Mouse (Mus musculus): Measurements from ENCODE around the gene Herc1.
"Not testable (repeated sequence)": the region's sequence is repeated elsewhere in the genome, so short reads cannot be mapped to it uniquely, and the experiment has no call there.

Herc1 gene

GRCm38 (mm10) chr9:66349144-66349859, 948 bp upstream of the Herc1 start:
- peak; percentile 62 for DNase-seq

DNA sequence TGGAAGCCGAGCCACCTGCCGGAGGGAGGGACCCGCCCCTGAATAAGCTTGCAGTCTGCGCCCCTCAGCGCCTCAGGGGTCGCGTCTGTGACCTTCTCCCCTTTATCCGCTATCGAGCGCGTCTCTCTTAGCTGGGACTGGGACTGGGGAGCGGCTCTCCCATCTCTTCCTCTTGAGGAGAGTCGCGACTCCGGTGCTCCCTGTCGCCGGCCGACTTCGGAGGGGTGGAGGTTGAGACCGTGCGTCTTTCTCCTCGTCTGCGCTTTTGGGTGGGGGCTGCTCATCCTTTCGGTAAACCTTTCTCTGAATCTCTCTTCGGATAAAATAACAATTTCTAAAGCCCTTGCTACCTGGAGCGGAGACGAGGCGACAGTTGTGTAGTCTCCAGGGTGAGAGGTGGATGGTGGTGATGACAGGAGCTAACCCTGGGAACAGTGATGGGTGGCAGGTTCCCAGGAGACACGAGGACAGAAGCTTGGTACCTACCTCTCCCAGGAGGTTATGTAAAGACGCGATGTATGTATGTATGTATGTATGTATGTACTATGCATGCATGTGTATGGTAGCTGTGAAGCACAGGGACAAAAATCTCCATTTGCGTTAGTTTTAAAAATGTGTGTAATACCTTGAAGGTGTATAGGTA, 659 bp downstream of the Herc1 start:
- no peak for DNase-seq

DNA sequence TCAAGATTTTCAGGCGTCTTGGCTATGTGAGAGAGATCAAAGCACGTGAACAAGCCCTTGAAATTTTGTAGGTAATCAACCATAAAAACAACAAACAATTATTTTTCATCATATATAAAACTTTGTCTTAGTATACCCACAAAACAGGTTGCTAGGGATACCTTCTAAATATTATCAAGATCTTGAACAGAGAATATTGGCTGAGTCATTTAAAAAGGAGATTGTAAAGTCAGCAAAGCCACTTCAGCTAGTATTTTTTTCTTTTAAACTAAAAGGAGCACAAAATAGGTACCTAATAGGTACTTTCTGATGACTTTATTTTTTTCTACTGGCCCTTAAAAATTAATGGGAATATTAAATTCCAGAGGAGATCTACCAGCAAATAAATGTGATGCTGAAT, 2.5 kb downstream of the Herc1 start:
- DNase-seq = no peak

- no peak for DNase-seq
Observed at GRCm38 (mm10) chr9:66359135-66359534, 8.9 kb downstream of the Herc1 start.

DNA sequence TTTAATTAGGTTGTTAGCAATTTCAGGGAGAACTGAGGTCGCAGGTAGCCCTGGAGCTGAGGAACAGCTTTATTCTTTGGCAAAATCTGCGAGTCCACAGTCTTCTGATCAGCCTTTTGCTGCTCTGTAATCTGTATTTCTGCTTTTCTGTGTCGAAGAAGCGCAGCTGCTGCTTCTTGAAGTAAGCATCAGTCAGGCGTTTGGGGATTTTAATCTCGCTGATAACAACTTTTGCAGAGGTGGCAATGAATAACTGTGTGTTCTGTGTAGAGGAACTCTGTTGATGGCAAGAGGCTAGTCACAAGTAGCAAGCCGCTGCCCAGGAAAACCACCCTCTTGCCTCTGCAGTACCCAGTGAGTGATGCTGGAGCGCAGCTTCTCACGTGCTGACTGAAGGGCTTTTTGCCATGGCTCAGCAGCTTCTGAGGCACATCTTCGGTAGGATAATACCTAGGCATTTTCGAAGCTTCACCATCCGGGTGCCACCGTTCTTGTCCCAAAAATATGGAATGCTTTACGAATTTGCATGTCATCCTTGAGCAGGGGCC, 10.0 kb downstream of the Herc1 start:
- peak; percentile 89 for DNase-seq

GRCm38 (mm10) chr9:66368890-66369433, 18.7 kb downstream of the Herc1 start:
- DNase-seq = no peak

DNA sequence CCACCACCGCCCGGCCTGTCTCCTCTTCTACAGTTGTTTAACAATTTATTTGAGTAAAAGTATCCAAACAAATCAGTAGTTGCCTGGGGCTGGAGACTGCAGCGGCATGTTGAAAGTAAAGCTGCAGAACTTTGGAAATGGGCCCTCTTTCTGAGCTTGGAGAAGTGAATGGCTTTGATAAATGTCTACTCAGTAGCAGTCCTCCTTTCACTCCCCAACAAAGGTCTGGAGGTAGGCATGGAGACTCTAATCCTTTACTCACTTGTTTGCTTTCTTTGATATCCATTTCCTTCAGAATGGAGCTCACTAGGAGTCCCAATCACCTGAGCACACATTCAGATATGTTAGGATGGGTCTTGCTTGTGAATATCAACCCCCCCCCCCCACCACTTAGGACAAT, 20.1 kb downstream of the Herc1 start:
- no peak for DNase-seq

- no peak for DNase-seq
Observed at GRCm38 (mm10) chr9:66370847-66371246, 20.6 kb downstream of the Herc1 start.

- DNase-seq = no peak
Observed at GRCm38 (mm10) chr9:66373432-66373831, 23.2 kb downstream of the Herc1 start.

DNA sequence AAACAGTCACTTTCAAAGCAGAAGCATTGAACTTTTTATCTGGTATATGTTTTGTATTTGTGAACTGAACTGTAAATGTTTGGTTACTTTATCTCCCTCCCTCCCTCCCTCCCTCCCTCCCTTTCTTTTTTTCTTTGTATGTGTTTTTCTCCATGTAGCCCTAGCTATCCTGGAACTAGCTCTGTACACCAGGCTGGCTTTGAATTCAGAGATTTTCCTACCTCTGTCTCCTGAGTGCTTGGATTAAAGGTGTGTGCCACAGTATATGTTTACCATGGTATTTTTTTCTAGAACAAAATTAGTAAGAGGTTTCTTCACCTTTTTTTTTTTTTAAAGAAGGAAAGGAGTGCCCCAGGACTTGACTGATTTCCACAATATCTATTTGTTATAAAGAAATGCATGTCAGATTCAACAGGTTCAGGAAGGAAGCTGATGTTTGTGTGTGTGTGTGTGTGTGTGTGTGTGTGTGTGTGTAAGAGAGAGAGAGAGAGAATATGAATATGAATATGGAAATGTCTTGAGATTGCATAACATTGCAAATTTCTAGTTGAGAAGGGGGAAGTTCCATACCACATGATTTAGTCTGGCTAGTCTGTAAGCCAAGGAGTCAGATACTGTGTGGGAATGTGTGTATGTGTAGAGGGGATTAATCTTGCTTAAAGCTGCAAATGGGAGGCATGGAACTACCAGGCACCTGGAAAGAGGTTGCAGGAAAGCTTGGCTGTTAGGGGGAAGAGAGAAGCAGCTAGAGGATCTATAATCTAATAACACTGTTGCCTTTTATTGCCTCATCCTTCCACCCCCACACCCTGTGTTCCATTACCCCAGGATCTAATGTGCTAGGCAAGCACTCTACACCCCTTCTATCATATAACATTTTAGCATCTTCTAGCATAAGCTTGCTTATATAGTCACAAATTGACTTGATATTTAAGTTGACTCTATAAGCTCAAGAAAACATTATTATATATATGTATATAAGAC, 24.5 kb downstream of the Herc1 start:
- no peak for DNase-seq

GRCm38 (mm10) chr9:66383417-66383816, 33.2 kb downstream of the Herc1 start:
- no peak for DNase-seq

- DNase-seq = not testable (repeated sequence)
Observed at GRCm38 (mm10) chr9:66390338-66390737, 40.1 kb downstream of the Herc1 start.

DNA sequence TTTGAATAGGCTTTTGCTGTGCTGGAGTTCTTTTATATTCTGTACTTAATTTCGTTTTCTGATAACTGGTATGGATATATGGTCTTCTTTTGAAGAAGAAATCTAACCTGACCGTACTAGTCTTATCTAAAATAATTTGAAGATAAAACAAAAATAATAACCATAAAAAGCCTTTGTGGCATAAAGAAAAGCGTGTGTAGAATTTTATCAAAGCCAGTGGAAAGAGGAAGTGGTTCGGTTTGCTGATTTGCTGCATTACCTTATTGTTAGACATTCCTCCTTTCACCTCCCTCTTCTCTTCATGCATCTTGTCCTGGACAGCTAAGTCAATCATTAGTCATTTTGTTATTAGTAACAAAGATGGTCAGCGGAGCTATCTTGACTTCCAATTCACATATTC, 43.1 kb downstream of the Herc1 start:
- DNase-seq = no peak

DNA sequence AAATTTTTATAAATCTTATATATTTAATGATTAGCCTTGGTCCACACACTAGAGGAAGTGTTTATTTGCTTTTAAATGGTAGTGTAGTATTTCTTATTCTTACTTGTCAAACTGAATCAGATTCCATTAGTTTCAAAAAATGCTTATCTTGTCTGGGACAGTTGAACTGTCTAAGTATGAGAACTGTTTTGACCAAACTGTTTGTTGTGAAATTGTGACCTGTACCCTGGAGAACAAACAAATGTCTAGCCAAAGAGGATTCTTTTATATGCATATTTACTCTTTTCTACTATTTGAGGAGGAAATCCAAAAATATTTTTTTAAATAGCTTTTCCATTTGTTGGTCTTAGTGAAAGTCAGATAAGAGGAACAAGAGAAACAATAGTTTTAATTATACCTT, 73.2 kb downstream of the Herc1 start:
- DNase-seq = no peak

GRCm38 (mm10) chr9:66440007-66440406, 89.8 kb downstream of the Herc1 start:
- DNase-seq = peak; percentile 83

DNA sequence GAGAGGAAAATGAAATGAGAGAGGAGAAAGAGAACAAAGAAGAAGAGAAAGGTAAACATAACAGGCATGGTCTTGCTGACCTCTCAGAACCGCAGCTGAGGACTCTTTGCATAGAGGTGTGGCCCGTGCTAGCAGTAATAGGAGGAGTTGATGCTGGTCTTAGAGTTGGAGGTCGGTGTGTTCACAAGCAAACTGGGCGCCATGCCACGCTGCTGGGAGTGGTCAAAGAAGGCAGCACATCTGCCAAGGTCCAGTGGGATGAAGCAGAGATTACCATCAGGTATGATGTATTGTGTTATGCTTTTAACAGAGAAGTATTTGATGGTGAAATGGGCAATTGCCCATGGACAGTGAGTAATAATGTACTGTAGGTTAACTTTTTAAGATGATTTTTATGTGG, 98.0 kb downstream of the Herc1 start:
- DNase-seq = no peak

- no peak for DNase-seq
Observed at GRCm38 (mm10) chr9:66465087-66465486, 114.8 kb downstream of the Herc1 start.

GRCm38 (mm10) chr9:66477785-66478184, 127.5 kb downstream of the Herc1 start:
- DNase-seq = no peak

- DNase-seq = no peak
Observed at GRCm38 (mm10) chr9:66483429-66483828, 133.2 kb downstream of the Herc1 start.

- DNase-seq = no peak
Observed at GRCm38 (mm10) chr9:66488786-66489185, 138.5 kb downstream of the Herc1 start.

DNA sequence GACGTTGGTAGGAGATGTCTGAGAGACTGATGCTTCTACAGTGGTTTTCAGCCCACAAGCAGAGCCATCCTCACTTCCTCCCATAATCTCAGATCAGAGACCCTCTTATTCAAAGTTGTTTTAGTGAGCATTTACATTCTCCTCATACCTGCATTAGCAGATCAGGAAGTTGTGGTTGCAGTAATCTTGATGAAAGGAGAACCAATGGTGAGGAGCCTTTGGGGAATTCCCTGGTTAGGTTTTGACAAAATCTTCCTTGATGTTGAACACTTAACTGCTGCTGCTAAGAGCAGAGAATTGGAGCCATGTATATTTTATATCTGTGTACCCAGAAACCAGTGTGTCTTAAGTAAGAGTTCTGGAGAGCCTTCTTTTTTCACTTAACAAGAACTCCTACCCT, 142.1 kb downstream of the Herc1 start:
- DNase-seq = peak; percentile 29

GRCm38 (mm10) chr9:66493992-66494391, 143.7 kb downstream of the Herc1 start:
- peak; percentile 44 for DNase-seq

DNA sequence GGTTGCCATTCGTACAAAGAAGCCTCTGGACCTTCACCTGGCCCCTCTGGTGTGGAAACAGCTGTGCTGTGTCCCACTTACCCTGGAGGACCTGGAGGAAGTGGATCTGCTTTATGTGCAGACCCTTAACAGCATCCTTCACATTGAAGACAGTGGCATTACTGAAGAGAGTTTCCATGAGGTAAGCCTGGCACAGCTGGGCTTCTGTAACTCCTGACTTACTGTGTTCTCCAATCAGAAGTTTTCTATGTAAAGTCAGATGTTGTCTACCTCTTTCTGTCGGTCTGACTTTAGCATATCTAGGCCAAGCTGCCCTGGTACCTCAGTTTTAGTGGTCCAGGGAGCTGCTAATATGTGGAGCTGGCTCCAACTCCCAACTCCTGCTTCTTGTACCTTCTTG, 151.0 kb downstream of the Herc1 start:
- DNase-seq = peak; percentile 78

All from heart, adult 11 months (tissue).